Mouse (Mus musculus) intestine, postnatal 0 days (tissue): Measurements from ENCODE around the gene Pxn. TPM values are rescaled to one million over a fixed set of nuclear protein-coding genes. Genes with fewer than 3 reads are reported as not detected.

Source experiments
- ATAC-seq: fragments of 200-750 bp; cut with Nextera tagmentation; 2 replicates; pipeline ENCODE4 v1.8.0; 2017; ENCODE audit warnings: mild to moderate bottlenecking, moderate TSS enrichment, moderate library complexity
- H3K27ac ChIP-seq: fragments of 300-500 bp; sonication (generic); 2 replicates; pipeline ENCODE4 v1.5.1; 2014; ENCODE audit warnings: mild to moderate bottlenecking, low read depth, low read length, moderate library complexity
- H3K27me3 ChIP-seq: fragments of 300-500 bp; sonication (generic); replicated peaks from 2 replicates; pipeline ENCODE4 v1.6.1; 2014; ENCODE audit warnings: low read length, mixed read lengths; ENCODE audit not compliant: control insufficient read depth, insufficient read depth
- H3K36me3 ChIP-seq: fragments of 300-500 bp; sonication (generic); 2 replicates; pipeline ENCODE4 v1.6.1; 2014; ENCODE audit warnings: mild to moderate bottlenecking, moderate library complexity; ENCODE audit not compliant: control insufficient read depth, insufficient read depth
- H3K4me1 ChIP-seq: fragments of 300-500 bp; sonication (generic); replicated peaks from 2 replicates; pipeline ENCODE4 v1.6.1; 2014; ENCODE audit warnings: antibody characterized with exemption, low read length, mixed read lengths; ENCODE audit not compliant: control insufficient read depth, insufficient read depth
- H3K4me2 ChIP-seq: fragments of 300-500 bp; sonication (generic); replicated peaks from 2 replicates; pipeline ENCODE4 v1.6.1; 2014; ENCODE audit warnings: low read depth, mild to moderate bottlenecking, moderate library complexity
- H3K4me3 ChIP-seq: fragments of 300-500 bp; sonication (generic); 2 replicates; pipeline ENCODE4 v1.5.1; 2014; ENCODE audit warnings: low read depth, low read length
- H3K9ac ChIP-seq: fragments of 300-500 bp; sonication (generic); 2 replicates; pipeline ENCODE4 v1.6.1; 2014; ENCODE audit warnings: mild to moderate bottlenecking, low read depth, low read length
- H3K9me3 ChIP-seq: fragments of 300-500 bp; sonication (generic); 2 replicates; pipeline ENCODE4 v1.6.1; 2016; ENCODE audit warnings: mixed run types; ENCODE audit not compliant: control insufficient read depth
- CTCF ChIP-seq: sonication (generic); IDR thresholded peaks from 2 replicates; pipeline ENCODE4 v1.5.1; 2016; ENCODE audit warnings: low read depth, mild to moderate bottlenecking, control low read depth, antibody characterized with exemption, moderate library complexity
- WGBS: fragments of 180-500 bp; shearing (Covaris S2); extraction: QIAGEN DNeasy Blood & Tissue Kit; methylation state at CpG from one replicate; pipeline ENCODE4 v1.1.7; 2014; 5-methylcytosine and 5-hydroxymethylcytosine counted together
- polyA plus RNA-seq: library from polyadenylated mRNA; unstranded; fragments of >200 nt; fragmentation: Nextera tagmentation; extraction: Ambion mirVana; gene quantifications from 2 replicates; pipeline ENCODE4 v1.2.1, GENCODE M21; 2015

Gene Pxn
- polyA plus RNA-seq, 1 experiment from 2014 or later: 65.1 TPM

DNA sequence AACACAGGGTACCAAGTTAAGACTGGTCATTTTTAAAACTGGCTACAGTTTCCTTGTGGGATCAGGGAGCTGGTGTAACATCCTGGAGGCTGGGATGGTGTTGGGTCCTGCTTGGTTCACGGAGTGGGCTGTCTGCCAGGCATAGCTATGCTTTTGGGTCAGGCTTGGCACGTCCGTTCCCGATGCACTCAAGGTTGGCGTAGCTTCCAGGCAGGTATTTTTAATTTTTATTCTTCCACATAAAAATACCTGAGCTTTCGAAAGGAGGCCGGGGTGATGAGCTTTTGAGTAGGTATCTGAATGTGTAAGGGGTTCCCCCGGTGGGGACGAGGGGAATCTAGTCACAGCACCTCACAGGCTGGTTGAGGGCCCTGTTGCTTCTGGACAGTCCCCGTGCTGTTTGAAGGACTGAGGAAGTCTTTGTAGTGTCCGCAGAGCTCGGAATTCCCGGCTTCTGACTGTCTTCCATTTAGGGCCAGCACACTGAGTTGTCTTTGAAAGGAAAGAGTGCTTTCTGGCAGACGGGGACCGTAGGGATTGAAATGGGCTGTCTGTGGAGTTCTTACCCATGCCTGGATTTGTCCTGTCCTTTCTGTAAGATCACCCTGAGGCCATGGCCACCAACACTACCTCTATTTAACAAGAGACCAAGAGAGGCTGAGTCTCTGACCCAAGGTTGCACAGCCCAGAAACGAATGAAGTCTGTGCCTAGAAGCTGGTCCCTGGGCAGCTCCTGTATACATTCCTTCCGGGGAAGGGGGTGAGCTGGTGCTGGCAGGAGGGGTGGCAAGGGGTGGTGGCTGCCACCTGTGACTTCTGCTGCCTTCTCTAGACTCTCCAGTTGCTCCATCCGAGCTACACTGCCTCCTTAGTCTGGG lies 1.7 kb downstream of the Pxn start:
- TF ChIP-seq CTCF: no peak
- Histone ChIP-seq H3K4me3 (peak overlapping the region; percentile 95), H3K9ac (peak overlapping the region; percentile 88), H3K27ac (peak overlapping the region; percentile 75; the same call in 1 of the 2 replicates), H3K27me3 (no peaks in the 10 kb centered on the region), H3K4me2 (peak overlapping the region; percentile 90), H3K36me3 (0 out of 2 replicates have a peak, but pooled peaks cover 2% of the 10 kb centered on the region), H3K4me1 (peaks cover 9% of the 10 kb centered on the region), H3K9me3 (no peaks in the 10 kb centered on the region)
- ATAC-seq: no peak
- WGBS: 49% methylated on average over 18 of the region's 18 CpGs

GRCm38 (mm10) chr5:115508859-115509147 lies 2.3 kb downstream of the Pxn start:
- Histone ChIP-seq H3K36me3 (0 out of 2 replicates have a peak, but pooled peaks cover 7% of the 10 kb centered on the region), H3K9ac (no peak overlapping the region; the same call in 1 of the 2 replicates), H3K9me3 (no peaks in the 10 kb centered on the region), H3K4me3 (peak overlapping the region; percentile 95), H3K27ac (peak overlapping the region; percentile 57; the same call in 1 of the 2 replicates), H3K4me2 (peak overlapping the region; percentile 90), H3K27me3 (no peaks in the 10 kb centered on the region), H3K4me1 (peaks cover 9% of the 10 kb centered on the region)
- WGBS: 52% methylated on average over 10 of the region's 10 CpGs
- ATAC-seq: no peak
- TF ChIP-seq CTCF: no peak

- Histone ChIP-seq H3K9me3 (no peaks in the 10 kb centered on the region), H3K4me3 (peak overlapping the region; percentile 95), H3K27me3 (no peaks in the 10 kb centered on the region), H3K36me3 (0 out of 2 replicates have a peak, but pooled peaks cover 7% of the 10 kb centered on the region), H3K9ac (0 out of 2 replicates have a peak overlapping the region, but pooled peaks have one; percentile 19), H3K4me1 (peaks cover 9% of the 10 kb centered on the region), H3K4me2 (peak overlapping the region; percentile 90), H3K27ac (peak overlapping the region; percentile 37; the same call in 1 of the 2 replicates)
- no peak for ATAC-seq
- WGBS: 40% methylated on average over 15 of the region's 15 CpGs
- TF ChIP-seq CTCF: no peak
Measured at GRCm38 (mm10) chr5:115509321-115509761, 2.9 kb downstream of the Pxn start.

GRCm38 (mm10) chr5:115509790-115510689 lies 3.6 kb downstream of the Pxn start:
- no peaks in the 10 kb centered on the region for H3K9me3 ChIP-seq
- H3K4me3 ChIP-seq: peak overlapping the region; percentile 95
- TF ChIP-seq CTCF: no peak
- 0 out of 2 replicates have a peak overlapping the region, but pooled peaks have one; percentile 37 for H3K27ac ChIP-seq
- peaks cover 9% of the 10 kb centered on the region for H3K4me1 ChIP-seq
- peak overlapping the region; percentile 90 for H3K4me2 ChIP-seq
- WGBS: 80% methylated on average over 15 of the region's 15 CpGs
- no peaks in the 10 kb centered on the region for H3K27me3 ChIP-seq
- H3K36me3 ChIP-seq: 0 out of 2 replicates have a peak, but pooled peaks cover 7% of the 10 kb centered on the region
- no peak for ATAC-seq
- 0 out of 2 replicates have a peak overlapping the region, but pooled peaks have one; percentile 31 for H3K9ac ChIP-seq

DNA sequence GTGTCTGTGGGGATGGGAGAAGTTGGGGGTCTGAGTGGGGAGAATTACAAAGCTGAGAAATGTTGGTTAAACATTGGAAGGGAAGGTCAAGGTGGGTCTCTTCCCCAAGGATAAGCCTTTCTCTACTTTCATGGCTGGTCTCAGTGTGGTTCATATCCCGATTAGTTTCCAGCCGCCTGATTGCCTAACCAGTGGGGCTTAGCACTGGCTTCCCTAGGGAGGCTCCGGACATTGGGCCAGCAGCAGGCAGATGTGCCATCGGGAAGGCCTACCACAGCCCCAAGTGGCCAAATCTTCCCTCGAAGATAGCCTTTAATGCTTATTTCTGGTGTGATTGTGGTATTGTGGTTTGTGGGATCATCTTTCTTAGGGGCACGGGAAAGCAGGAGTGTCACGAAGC lies 5.9 kb downstream of the Pxn start:
- Histone ChIP-seq H3K36me3 (0 out of 2 replicates have a peak, but pooled peaks cover 19% of the 10 kb centered on the region), H3K4me3 (no peak overlapping the region), H3K4me1 (peaks cover 8% of the 10 kb centered on the region), H3K9ac (no peak overlapping the region), H3K4me2 (no peak overlapping the region), H3K27ac (no peak overlapping the region), H3K9me3 (no peaks in the 10 kb centered on the region), H3K27me3 (no peaks in the 10 kb centered on the region)
- TF ChIP-seq CTCF: no peak
- ATAC-seq: no peak
- WGBS: 92% methylated on average over 7 of the region's 7 CpGs
